Mouse (Mus musculus): ENCODE measurements around the gene Stk16. TPM values are rescaled to one million over a fixed set of nuclear protein-coding genes. Genes with fewer than 3 reads are reported as not detected.
"Not testable (repeated sequence)": the region's sequence is repeated elsewhere in the genome, so short reads cannot be mapped to it uniquely, and the experiment has no call there.

The Stk16 gene
- total RNA-seq, 2 experiments from 2014 or later, result 88.3 to 92.4 TPM

GRCm38 (mm10) chr1:75232489-75232888, 21.9 kb downstream of the Stk16 start:
- not testable (repeated sequence) for DNase-seq (ENCODE audit: extremely low spot score in 1 of 2, low spot score in 1 of 2)

- no peak for DNase-seq (ENCODE audit: extremely low spot score in 1 of 2, low spot score in 1 of 2)
These were observed 24.0 kb downstream of the Stk16 start for GRCm38 (mm10) chr1:75234606-75235005.

- DNase-seq (ENCODE audit: extremely low spot score in 1 of 2, low spot score in 1 of 2), result peak; percentile 62 to 71
These were observed 25.7 kb downstream of the Stk16 start, which contains the start of gene Dnajb2 for GRCm38 (mm10) chr1:75236117-75237050. Dnajb2 (plus strand) TSS chr1:75236406.

GRCm38 (mm10) chr1:75239591-75239990, 29.0 kb downstream of the Stk16 start:
- no peak for DNase-seq (ENCODE audit: extremely low spot score in 1 of 2, low spot score in 1 of 2)

GRCm38 (mm10) chr1:75243411-75243810, 32.8 kb downstream of the Stk16 start:
- DNase-seq (ENCODE audit: extremely low spot score in 1 of 2, low spot score in 1 of 2), result no peak

GRCm38 (mm10) chr1:75244175-75244826, 33.7 kb downstream of the Stk16 start:
- DNase-seq (ENCODE audit: extremely low spot score in 1 of 2, low spot score in 1 of 2), result no peak

- no peak for DNase-seq (ENCODE audit: extremely low spot score in 1 of 2, low spot score in 1 of 2)
These were observed 34.2 kb downstream of the Stk16 start for GRCm38 (mm10) chr1:75244836-75245235.

- no peak for DNase-seq (ENCODE audit: extremely low spot score in 1 of 2, low spot score in 1 of 2)
These were observed 36.7 kb downstream of the Stk16 start for GRCm38 (mm10) chr1:75247071-75247930.

GRCm38 (mm10) chr1:75248041-75248772, 37.6 kb downstream of the Stk16 start:
- no peak for DNase-seq (ENCODE audit: extremely low spot score in 1 of 2, low spot score in 1 of 2)

GRCm38 (mm10) chr1:75250498-75250897, 39.9 kb downstream of the Stk16 start:
- DNase-seq (ENCODE audit: extremely low spot score in 1 of 2, low spot score in 1 of 2), result no peak

- DNase-seq (ENCODE audit: extremely low spot score in 1 of 2, low spot score in 1 of 2), result peak in 1 of 2 experiments; percentile 68
These were observed 40.7 kb downstream of the Stk16 start for GRCm38 (mm10) chr1:75251112-75251970.

- DNase-seq (ENCODE audit: extremely low spot score in 1 of 2, low spot score in 1 of 2), result no peak
These were observed 41.7 kb downstream of the Stk16 start for GRCm38 (mm10) chr1:75252308-75252707.

- no peak for DNase-seq (ENCODE audit: extremely low spot score in 1 of 2, low spot score in 1 of 2)
These were observed 42.4 kb downstream of the Stk16 start for GRCm38 (mm10) chr1:75253029-75253428.

GRCm38 (mm10) chr1:75253849-75254624, 43.4 kb downstream of the Stk16 start:
- peak; percentile 87 to 98 for DNase-seq (ENCODE audit: extremely low spot score in 1 of 2, low spot score in 1 of 2)

GRCm38 (mm10) chr1:75254625-75255013, 44.0 kb downstream of the Stk16 start:
- DNase-seq (ENCODE audit: extremely low spot score in 1 of 2, low spot score in 1 of 2), result no peak

GRCm38 (mm10) chr1:75255516-75256046, 44.9 kb downstream of the Stk16 start:
- no peak for DNase-seq (ENCODE audit: extremely low spot score in 1 of 2, low spot score in 1 of 2)

- no peak for DNase-seq (ENCODE audit: extremely low spot score in 1 of 2, low spot score in 1 of 2)
These were observed 50.6 kb downstream of the Stk16 start for GRCm38 (mm10) chr1:75261278-75261677.

Data from layer of hippocampus, postnatal 25 days (tissue).